Mouse (Mus musculus) embryonic fibroblast, embryonic 13.5 days (primary cell): Measurements from ENCODE around the gene Il9r.

Experiments used
- CTCF ChIP-seq: IDR thresholded peaks from 2 replicates; pipeline ENCODE4 v1.5.1; 2011; ENCODE audit warnings: mild to moderate bottlenecking, control low read depth, low read length, moderate library complexity, borderline replicate concordance; ENCODE audit not compliant: insufficient read depth
- POLR2A ChIP-seq: IDR thresholded peaks from 2 replicates; pipeline ENCODE4 v1.6.1; 2011; ENCODE audit warnings: low read depth, mild to moderate bottlenecking, control low read depth, low read length, moderate library complexity

DNA sequence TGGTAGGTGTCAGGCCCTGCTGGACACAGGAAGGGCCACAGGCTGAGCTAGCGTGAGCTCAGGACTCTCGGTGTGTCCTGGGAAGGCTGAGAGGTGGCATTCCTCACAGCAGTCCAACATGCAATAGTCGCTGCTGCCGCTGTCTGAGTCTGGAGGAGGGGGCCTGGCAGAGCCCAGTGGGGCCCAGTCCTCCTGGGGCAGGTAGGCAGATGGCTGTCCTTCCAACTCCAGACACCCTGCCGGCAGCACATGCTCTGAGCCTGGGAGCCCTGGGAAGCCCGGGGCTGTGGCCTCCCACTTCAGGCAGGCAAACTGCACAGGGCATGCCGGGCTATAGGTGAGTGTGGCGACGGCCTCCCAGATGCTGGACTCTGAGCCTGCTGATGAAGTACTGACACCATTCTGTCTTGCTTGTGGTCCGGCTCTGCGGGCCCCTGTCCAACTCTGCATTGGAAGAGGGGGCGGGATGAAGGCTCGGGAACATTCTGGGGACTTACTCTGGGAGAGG, 9.4 kb downstream of the Il9r start:
- no peak for TF ChIP-seq CTCF
- TF ChIP-seq POLR2A: no peak
